Mouse (Mus musculus): ENCODE data around the gene Abtb1. TPM values are rescaled to one million over a fixed set of nuclear protein-coding genes. Genes with fewer than 3 reads are reported as not detected.

Abtb1 gene
- polyA plus RNA-seq, 1 experiment from 2014 or later, result 32.3 TPM

DNA sequence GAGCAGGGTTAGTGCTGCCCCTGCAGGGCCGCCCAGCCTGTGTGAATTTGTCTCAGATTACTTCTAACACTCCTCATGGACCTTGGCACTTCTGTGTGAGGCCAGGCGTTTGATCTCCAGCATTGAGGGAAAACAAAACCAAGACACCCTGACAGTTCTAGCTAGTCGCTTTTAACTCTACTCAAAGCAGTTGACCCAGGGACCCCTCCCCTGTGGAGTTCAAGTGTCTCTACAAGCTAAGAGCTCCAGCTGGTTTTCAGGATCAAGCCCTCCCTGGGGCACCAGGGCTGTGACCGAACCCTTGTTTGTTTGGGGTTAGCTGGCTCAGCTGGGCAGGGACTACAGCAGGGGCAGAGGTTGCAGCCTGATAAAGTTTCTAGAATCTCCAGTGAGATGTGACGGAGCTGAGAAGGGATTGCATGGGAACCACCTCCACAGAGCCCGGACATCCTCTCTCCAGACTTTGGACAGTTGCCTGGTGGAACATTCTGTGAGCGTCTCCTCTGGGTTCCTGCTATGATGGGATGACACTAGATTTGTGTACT, 49.6 kb downstream of the Abtb1 start:
- peaks cover 57% of the 10 kb centered on the region for H3K4me1 ChIP-seq
- no peaks in the 10 kb centered on the region for H3K27me3 ChIP-seq
- 44% methylated on average over 7 of the region's 7 CpGs for WGBS
- H3K27ac ChIP-seq, result no peak overlapping the region
- no peak overlapping the region for H3K4me3 ChIP-seq
- no peak overlapping the region for H3K4me2 ChIP-seq
- no peak overlapping the region for H3K9ac ChIP-seq
- no peaks in the 10 kb centered on the region for H3K9me3 ChIP-seq (replicated peaks)
- H3K36me3 ChIP-seq (ENCODE audit: poor library complexity, severe bottlenecking), result no peaks in the 10 kb centered on the region
- ATAC-seq, result no peak

DNA sequence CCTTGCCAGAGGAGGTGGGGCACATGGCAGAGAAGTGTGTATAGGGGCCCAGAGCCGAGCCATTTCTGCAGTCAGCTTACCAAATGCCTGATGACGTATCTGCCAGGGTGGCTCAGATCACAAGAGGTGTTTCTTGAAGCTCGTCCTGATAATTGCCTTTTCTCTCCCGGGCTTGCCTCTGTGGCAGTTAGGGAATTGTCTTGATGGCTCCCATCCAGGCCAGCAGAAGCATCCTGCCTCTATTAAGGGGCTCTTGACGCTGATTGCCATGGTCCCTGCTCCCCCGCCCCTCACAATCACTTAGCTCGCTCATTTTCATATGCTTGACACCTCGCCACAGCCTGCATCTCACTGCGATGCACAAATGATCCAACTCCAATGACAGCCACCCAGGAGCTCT, 50.5 kb downstream of the Abtb1 start:
- H3K4me2 ChIP-seq, result no peak overlapping the region
- no peak overlapping the region for H3K9ac ChIP-seq
- no peaks in the 10 kb centered on the region for H3K36me3 ChIP-seq (ENCODE audit: poor library complexity, severe bottlenecking)
- H3K27ac ChIP-seq, result peak overlapping the region; percentile 59
- H3K27me3 ChIP-seq, result no peaks in the 10 kb centered on the region
- 29% methylated on average over 9 of the region's 9 CpGs for WGBS
- ATAC-seq, result peak; percentile 52
- peaks cover 65% of the 10 kb centered on the region for H3K4me1 ChIP-seq
- H3K9me3 ChIP-seq (replicated peaks), result no peaks in the 10 kb centered on the region
- H3K4me3 ChIP-seq, result no peak overlapping the region

DNA sequence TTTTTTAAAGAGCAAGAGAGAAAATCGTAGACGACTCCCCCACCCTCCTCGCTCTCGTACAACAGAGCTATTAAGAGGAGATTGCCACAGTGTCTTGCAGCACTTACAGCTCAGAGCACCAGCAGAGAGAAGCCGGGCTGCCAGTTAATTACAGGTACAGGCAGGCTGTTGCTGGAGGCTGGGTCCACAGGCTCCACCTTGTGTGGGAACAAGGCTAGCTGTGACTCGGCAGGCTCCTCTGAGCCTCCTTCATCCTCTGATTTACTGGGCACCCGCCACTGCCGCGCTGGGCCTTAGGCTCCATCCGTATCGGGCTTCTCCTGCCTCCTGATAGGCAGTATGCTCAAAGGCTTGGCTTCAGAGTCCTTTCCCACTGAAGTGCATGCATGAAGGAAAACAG, 53.6 kb downstream of the Abtb1 start:
- H3K4me2 ChIP-seq, result no peak overlapping the region
- WGBS, result 62% methylated on average over 11 of the region's 11 CpGs
- no peaks in the 10 kb centered on the region for H3K27me3 ChIP-seq
- peaks cover 64% of the 10 kb centered on the region for H3K4me1 ChIP-seq
- H3K27ac ChIP-seq, result peak overlapping the region; percentile 26; the same call in 1 of the 2 replicates
- no peaks in the 10 kb centered on the region for H3K36me3 ChIP-seq (ENCODE audit: poor library complexity, severe bottlenecking)
- H3K9ac ChIP-seq, result no peak overlapping the region
- H3K4me3 ChIP-seq, result no peak overlapping the region
- ATAC-seq, result 0 out of 2 replicates have a peak, but pooled peaks have one; percentile 34
- H3K9me3 ChIP-seq (replicated peaks), result no peaks in the 10 kb centered on the region

DNA sequence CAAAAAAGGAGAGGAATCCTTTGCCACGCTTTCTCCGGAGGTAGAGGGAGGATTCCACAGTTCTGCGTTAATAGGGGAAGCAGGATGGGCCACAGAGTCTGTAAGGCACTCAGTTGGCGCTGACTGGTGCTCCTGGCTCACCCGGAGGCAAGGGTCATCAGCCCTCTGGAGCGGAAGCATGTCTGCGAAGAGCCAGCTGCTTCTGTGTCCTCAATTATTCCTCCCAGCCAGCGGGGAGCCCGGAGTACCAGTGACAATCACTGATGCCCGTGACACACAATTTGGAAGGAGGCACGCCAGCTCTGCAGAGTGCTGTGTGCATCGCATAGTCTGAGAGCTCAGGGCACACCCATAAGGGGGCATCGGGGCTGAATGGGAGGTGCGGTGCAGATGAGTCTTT, 54.3 kb downstream of the Abtb1 start:
- Histone ChIP-seq H3K4me3 (no peak overlapping the region), H3K9ac (peak overlapping the region; percentile 21; the same call in 1 of the 2 replicates), H3K4me1 (peaks cover 56% of the 10 kb centered on the region), H3K36me3 (ENCODE audit: poor library complexity, severe bottlenecking) (no peaks in the 10 kb centered on the region), H3K27me3 (no peaks in the 10 kb centered on the region), H3K9me3 (replicated peaks) (no peaks in the 10 kb centered on the region), H3K4me2 (no peak overlapping the region), H3K27ac (peak overlapping the region; percentile 48)
- ATAC-seq, result no peak; the same call in 1 of the 2 replicates
- WGBS, result 71% methylated on average over 14 of the region's 14 CpGs

DNA sequence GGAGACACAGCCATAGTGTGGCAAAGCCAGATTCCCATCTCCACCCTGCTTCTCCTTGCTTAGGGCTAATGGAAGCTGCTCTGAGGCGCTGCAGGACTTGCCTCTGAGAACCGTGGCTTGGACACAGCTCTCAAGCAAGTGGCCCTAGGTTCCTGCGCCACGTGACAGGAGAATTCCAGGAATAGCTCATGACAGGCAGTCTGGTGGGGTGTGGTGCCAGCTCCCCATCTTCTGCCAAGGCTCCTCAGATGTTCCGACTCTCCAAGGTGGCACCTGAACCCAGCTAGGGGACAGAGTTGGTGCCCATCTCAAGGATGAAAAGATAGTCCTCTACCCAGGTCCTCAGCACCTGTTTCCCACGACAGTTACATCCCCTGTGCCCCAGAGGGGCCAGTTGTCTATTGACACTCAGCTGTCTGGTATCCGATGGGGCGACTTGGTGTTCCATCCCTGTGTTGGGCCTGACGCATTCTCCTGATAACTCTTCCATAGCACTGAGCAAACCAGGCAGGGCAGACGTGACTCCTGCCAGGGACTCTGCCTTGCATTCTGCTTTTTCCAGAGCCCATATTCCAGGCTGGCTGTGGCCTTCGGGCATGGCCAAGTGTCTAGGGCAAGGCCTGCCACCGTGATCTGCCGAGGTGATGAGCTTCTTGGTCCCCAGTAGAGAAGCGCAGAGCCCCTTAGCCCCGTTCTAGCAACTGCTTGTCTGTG, 54.9 kb downstream of the Abtb1 start:
- Histone ChIP-seq H3K27ac (peak overlapping the region; percentile 48; the same call in 1 of the 2 replicates), H3K9me3 (replicated peaks) (no peaks in the 10 kb centered on the region), H3K4me1 (peaks cover 50% of the 10 kb centered on the region), H3K4me3 (no peak overlapping the region), H3K36me3 (ENCODE audit: poor library complexity, severe bottlenecking) (no peaks in the 10 kb centered on the region), H3K9ac (no peak overlapping the region), H3K4me2 (no peak overlapping the region), H3K27me3 (no peaks in the 10 kb centered on the region)
- no peak for ATAC-seq
- 88% methylated on average over 15 of the region's 15 CpGs for WGBS

Other genes with a start within 250 kb of the Abtb1 start
- gene Kbtbd12, start 204.0 kb downstream of the Abtb1 start, polyA plus RNA-seq (2015; fragmentation: Nextera tagmentation; extraction: Ambion mirVana), result 0.20 TPM in 1 of 2 replicates, not detected in the other
- gene Mgll, start 117.6 kb downstream of the Abtb1 start, polyA plus RNA-seq (2015; fragmentation: Nextera tagmentation; extraction: Ambion mirVana), result 9.0 and 11.2 TPM in 2 replicates
- 355 and 357 TPM in 2 replicates for gene Podxl2, start 33.1 kb upstream of the Abtb1 start, polyA plus RNA-seq (2015; fragmentation: Nextera tagmentation; extraction: Ambion mirVana)
- gene Mcm2, start 56.8 kb upstream of the Abtb1 start, polyA plus RNA-seq (2015; fragmentation: Nextera tagmentation; extraction: Ambion mirVana), result 133 and 157 TPM in 2 replicates
- 45.4 and 53.9 TPM in 2 replicates for gene Tpra1, start 60.3 kb upstream of the Abtb1 start, polyA plus RNA-seq (2015; fragmentation: Nextera tagmentation; extraction: Ambion mirVana)